Mouse (Mus musculus) heart, adult 9 months (tissue): ENCODE measurements around the gene Prss48.
"Not testable (repeated sequence)": the region's sequence is repeated elsewhere in the genome, so short reads cannot be mapped to it uniquely, and the experiment has no call there.

Experiments used
- DNase-seq, 2 experiments: peaks; one replicate each; pipeline ENCODE4 v3.0.0; 2022; ENCODE audit warnings: low spot score in 2 of 2

Prss48 gene

DNA sequence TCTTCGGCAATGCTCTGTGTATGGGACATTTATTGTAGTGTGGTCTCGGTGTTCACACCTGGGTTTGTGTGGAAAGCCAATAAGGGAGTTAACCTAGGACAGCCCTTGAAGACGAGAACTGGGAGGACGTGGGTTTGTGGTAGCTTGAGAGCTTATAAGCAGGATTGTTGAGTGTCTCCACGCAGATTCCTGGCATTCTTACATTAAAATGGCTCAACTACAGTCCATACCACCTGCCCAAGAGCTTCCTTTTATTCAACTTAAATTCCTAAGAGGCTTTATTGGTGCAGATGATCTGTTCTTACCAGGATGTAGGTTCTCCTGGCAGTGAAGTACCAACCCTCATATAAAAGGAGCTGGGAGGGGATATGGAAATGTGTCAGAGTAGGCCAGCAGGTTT, 649 bp upstream of the Prss48 start:
- no peak for DNase-seq

DNA sequence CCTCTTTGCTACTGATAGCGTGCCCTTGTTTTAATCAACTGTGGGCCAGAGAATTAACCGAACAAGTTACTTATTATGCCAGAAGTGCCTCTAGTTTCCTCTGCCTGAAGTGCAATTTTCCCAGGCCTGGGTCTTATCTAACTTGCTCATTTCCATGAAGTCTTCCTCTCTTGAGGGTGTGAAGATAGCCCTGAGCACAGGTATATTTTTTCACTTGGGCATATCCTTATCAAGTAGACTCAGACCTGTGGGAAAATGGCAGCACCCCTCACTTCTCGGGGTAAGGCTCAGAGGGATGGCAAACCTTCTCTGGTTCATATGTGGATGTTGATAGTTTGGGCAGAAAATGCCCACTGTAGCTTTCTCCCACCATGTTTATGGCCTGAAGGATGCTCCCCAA, 1.0 kb downstream of the Prss48 start:
- no peak for DNase-seq

DNA sequence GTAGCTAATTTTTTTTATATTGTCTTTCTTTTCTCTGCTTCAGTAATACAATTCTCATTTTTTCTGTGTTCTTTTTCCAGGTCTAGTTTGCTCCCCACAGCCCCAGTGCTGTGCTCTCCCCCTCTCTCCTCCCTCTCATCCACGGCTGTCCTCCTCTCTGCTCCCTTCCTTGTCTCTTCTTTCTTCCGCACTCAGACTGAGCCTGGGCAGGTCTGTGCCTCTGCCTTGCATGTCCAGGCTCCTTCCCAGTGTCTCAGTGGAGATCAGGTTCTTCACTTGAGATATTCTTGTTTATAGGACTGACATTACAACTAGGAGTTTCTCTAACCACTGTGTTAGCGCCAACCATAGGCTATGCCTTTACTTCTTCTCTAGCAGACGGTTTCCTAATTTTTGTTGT, 7.6 kb downstream of the Prss48 start:
- DNase-seq: no peak

DNA sequence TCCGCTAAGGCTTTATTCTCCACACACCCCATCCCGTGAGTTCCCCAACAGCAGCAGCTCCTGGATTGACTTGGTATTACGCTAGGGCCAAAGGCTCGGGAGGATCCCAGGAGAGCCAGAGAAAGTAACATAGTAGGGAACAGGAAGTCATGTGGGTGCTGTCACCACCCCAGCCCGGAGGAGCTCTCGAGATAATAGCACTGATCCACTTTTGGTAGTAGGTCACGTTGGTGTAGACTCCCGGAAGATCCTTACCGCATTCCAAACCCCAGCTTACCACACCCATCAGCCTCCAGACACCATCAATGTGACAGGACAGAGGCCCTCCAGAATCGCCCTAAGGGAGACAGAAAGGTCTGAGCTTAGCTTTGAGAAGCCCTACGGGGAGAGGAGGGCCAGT, 8.5 kb downstream of the Prss48 start:
- DNase-seq: peak; percentile 58 to 71

DNA sequence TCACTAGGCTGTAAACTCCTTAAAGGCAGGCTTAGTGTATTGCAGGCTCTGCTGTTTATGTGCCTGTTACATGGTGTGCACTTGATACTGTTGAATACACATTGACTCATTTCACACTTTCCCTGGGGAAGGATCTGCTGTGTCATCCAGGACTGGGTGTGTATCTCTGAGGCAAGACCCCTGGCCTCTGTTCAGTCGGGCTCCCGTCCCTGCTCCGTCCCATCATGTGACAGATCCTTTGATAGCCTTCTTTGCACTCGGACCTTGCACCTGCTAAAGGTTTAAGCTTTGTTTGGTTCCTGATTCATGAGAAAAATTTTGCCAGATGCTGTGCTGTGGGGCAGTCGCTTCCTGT, 10.5 kb downstream of the Prss48 start:
- DNase-seq: no peak

- no peak for DNase-seq
Measured at GRCm38 (mm10) chr3:85991140-85991801, 11.0 kb downstream of the Prss48 start.

DNA sequence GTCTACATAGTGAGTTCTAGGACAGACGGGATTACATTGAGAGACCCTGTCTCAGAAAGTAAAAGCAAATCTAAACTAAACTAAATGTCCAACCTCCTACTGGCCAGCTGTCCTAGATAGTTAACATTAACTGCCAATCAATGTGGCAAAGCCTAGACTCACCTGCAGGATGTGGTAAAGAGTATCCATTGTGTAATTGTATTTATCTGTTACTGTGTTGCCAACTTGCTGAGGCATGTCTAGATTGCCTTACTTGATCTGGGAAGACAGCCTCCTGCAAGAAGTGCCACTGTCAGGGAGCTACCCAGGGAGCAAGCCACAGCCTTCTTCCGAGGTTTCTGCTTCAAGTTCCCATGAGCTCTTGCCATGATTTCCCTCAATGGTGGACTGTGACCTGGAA, 15.1 kb downstream of the Prss48 start:
- DNase-seq: no peak

- DNase-seq: no peak
Measured at GRCm38 (mm10) chr3:85984537-85984936, 17.8 kb downstream of the Prss48 start.

GRCm38 (mm10) chr3:85981761-85982160, 20.5 kb downstream of the Prss48 start:
- not testable (repeated sequence) for DNase-seq

GRCm38 (mm10) chr3:85980036-85980435, 22.3 kb downstream of the Prss48 start:
- no peak for DNase-seq

GRCm38 (mm10) chr3:85974451-85974850, 27.8 kb downstream of the Prss48 start:
- DNase-seq: no peak

DNA sequence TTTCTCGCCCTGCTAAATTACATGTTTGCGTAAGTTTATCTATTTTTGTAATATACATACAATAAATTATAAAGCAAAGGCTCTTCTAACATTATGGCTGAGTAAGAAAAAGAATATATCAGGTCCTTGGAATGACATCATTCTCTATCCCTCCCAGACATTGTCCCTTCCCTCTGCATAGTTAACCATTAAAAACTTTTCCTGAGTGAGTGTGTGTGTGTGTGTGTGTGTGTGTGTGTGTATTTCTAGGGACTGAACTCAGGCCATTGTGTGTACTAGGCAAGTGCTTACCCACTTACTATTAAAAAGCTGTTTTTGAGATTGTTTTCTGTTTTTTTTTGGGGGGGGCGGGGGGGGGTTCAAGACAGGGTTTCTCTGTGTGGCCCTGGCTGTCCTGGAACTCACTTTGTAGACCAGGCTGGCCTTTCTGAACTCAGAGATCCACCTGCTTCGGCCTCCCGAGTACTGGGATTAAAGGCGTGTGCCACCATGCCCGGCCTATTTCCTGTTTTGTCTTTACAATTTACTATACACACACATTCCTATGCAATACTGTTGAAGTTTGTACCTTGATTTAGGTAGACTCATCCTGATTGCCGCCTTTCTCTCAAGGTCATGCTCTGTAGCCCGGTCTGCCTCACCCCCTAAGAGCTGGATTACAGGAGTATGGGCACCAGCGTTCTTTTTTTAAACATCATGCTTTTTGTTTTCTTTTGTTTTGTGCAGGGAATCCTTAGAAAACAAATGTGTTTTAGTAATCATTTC, 28.7 kb downstream of the Prss48 start:
- DNase-seq: no peak

- peak in 1 of 2 experiments; percentile 8 for DNase-seq
Measured at GRCm38 (mm10) chr3:85971599-85971975, 30.7 kb downstream of the Prss48 start.

GRCm38 (mm10) chr3:85970742-85971598, 31.3 kb downstream of the Prss48 start, which contains the start of gene Sh3d19:
Sh3d19 (plus strand) TSS chr3:85971109.
- peak; percentile 79 to 82 for DNase-seq

GRCm38 (mm10) chr3:85969040-85969439, 33.3 kb downstream of the Prss48 start:
- no peak for DNase-seq

DNA sequence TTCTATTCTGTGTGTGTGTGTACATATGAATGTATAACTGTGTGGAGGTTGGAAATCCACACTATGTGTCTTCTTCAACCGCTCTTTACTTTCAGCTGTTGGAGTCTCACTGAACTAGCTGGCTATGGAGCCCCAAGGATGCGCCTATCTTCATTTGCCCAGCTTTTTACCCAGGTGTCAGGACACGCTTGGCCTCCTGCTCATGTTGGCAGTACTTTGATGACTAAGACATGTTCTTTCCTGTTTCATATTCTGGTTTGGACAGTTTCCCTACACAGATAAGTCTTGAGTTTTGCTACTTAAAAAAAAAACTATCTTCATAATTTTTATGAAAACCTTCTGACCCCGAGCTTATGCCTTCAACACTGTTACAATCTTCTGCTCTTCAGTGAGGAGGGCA, 36.8 kb downstream of the Prss48 start:
- no peak for DNase-seq

DNA sequence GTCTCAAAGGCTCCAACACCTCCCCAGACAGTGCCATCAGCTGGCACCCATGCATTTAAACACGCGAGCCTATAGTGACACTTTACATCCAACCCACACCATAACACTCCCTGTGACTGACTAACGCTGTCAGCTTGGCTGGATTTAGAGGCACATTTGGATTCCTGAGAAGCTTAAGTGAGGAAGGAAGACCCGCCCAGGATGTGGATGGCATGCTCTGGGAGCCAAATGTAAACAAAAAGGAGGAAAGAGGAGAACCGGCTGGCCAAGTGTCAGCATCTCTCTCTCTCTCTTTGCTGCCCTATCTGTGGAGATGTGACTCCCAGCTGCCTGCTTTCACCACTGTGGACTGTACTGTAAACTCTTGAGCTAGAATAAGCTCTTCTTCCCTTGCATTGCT, 41.2 kb downstream of the Prss48 start:
- DNase-seq: no peak

GRCm38 (mm10) chr3:85959669-85960068, 42.6 kb downstream of the Prss48 start:
- no peak for DNase-seq

- no peak for DNase-seq
Measured at GRCm38 (mm10) chr3:85955704-85956103, 46.6 kb downstream of the Prss48 start.

DNA sequence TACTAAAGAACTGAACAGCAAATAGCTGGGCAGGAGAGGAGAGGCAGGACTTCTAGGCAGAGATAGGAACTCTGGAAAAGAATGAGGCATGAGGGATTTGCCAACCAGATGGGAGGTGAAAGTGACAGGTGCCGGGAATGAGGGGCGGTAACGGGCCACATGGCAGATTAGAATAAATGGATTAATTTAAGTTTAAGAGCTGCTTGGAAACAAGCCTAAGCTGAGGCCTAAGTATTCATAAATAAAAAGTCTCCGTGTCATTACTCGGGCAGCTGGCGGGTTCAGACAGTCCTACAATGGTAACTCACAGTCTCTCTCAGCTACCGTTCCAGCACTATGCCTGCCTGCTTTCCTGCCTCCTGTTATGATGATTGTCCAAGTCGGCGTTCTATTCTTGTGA, 47.0 kb downstream of the Prss48 start:
- no peak for DNase-seq

- no peak for DNase-seq
Measured at GRCm38 (mm10) chr3:85952696-85953283, 49.5 kb downstream of the Prss48 start.

DNA sequence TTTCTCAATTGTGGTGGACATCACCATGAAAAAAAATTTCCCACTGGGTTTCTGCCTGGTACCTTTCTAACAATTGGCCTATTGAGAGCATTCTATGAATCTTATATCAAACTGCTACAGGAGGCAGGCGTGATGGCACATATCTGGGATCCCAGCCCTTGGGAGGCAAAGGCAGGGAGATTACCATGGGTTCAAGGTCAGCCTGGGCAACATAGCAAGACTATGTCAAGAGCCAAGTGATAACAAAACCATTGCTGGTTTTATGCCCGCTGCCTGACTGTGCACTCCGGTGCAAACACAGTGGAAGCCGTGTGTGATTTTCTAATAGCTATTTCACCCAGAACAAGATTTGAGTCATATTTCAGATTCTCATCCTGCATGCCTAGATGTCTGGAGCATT, 51.4 kb downstream of the Prss48 start:
- DNase-seq: no peak
